Mouse (Mus musculus) retina, embryonic 14.5 days (tissue): Measurements from ENCODE around the gene LTO1.
A peak's percentile ranks its signal among the peaks of the same experiment; 100 is the strongest.

Experiments
- DNase-seq: peaks from one replicate; pipeline ENCODE4 v3.0.0-alpha.2; 2015; ENCODE audit warnings: low spot score

The LTO1 gene

GRCm38 (mm10) chr7:144940003-144940571 is 25.2 kb downstream of the LTO1 start:
- no peak for DNase-seq

- no peak for DNase-seq
Observed at GRCm38 (mm10) chr7:144940585-144940984, 25.7 kb downstream of the LTO1 start.

GRCm38 (mm10) chr7:144941242-144941831 is 26.4 kb downstream of the LTO1 start:
- DNase-seq, result peak; percentile 93

GRCm38 (mm10) chr7:144942071-144942743 is 27.3 kb downstream of the LTO1 start:
- peak; percentile 67 for DNase-seq

GRCm38 (mm10) chr7:144942744-144943135 is 27.8 kb downstream of the LTO1 start:
- peak; percentile 74 for DNase-seq

- peak; percentile 89 for DNase-seq
Observed at GRCm38 (mm10) chr7:144943254-144943653, 28.4 kb downstream of the LTO1 start.

- no peak for DNase-seq
Observed at GRCm38 (mm10) chr7:144958509-144959395, 43.9 kb downstream of the LTO1 start.

GRCm38 (mm10) chr7:144963911-144964310 is 49.0 kb downstream of the LTO1 start:
- DNase-seq, result no peak

- no peak for DNase-seq
Observed at GRCm38 (mm10) chr7:144964316-144964715, 49.4 kb downstream of the LTO1 start.

GRCm38 (mm10) chr7:144965893-144966292 is 51.0 kb downstream of the LTO1 start:
- no peak for DNase-seq

GRCm38 (mm10) chr7:144970997-144971768 is 56.3 kb downstream of the LTO1 start:
- no peak for DNase-seq

GRCm38 (mm10) chr7:144971769-144972168 is 56.9 kb downstream of the LTO1 start:
- DNase-seq, result no peak

- no peak for DNase-seq
Observed at GRCm38 (mm10) chr7:144973461-144973860, 58.6 kb downstream of the LTO1 start.

GRCm38 (mm10) chr7:144977121-144977520 is 62.2 kb downstream of the LTO1 start:
- DNase-seq, result peak; percentile 39

GRCm38 (mm10) chr7:144979814-144980213 is 64.9 kb downstream of the LTO1 start:
- DNase-seq, result no peak
